Mouse (Mus musculus) gonadal fat pad, adult 2 months (tissue): ENCODE measurements around the gene Pcsk6. TPM values are rescaled to one million over a fixed set of nuclear protein-coding genes. Genes with fewer than 3 reads are reported as not detected.

Experiments
- DNase-seq: peaks from one replicate; pipeline ENCODE4 v3.0.0-alpha.2; 2012; ENCODE audit warnings: low read depth
- polyA plus RNA-seq: library from polyadenylated mRNA; depleted of rRNA; stranded (reverse); fragments of >200 nt; gene quantifications from 2 replicates; pipeline ENCODE4 v1.2.3, GENCODE M21; 2012

The Pcsk6 gene
- polyA plus RNA-seq, 1 experiment, result 14.0 TPM

DNA sequence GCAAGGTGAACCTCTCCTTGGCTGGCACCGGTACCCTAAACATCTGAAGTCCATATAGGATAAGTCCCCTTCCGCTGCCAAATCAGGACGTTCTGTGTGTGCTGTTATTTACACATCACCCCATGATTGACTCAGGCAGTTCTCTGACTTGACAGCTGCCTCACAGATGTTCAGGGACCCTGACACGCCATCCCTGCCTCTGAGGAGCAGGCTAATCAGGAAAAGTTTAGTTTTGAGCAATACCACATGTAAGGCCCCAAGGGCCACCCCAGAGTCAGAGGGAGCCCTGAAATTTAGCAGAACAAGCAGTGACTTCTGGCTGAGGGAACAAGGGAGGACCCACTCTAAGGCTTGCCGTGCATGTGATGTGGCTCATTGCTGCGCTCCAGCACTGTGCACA is 130.8 kb downstream of the Pcsk6 start:
- DNase-seq, result no peak

DNA sequence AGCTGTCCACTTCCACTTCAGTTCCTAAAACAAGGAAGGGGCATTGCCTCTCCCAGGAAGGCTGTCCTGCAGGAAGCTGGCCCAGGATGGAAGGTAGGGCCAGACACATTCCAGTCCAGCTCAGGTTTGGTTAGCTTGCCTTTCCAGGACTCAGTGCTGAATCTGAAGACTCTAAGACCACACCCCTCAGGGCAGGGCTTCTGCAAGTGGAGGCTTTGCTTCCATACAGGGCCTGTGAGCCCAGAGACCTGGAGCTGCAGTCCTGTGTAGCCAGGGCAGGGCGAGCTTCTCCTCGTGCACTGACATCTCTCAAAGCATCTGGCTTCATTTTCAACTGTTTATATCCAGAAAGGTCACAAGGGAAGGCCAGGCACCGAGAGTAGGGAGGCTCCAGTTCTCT is 131.9 kb downstream of the Pcsk6 start:
- no peak for DNase-seq

DNA sequence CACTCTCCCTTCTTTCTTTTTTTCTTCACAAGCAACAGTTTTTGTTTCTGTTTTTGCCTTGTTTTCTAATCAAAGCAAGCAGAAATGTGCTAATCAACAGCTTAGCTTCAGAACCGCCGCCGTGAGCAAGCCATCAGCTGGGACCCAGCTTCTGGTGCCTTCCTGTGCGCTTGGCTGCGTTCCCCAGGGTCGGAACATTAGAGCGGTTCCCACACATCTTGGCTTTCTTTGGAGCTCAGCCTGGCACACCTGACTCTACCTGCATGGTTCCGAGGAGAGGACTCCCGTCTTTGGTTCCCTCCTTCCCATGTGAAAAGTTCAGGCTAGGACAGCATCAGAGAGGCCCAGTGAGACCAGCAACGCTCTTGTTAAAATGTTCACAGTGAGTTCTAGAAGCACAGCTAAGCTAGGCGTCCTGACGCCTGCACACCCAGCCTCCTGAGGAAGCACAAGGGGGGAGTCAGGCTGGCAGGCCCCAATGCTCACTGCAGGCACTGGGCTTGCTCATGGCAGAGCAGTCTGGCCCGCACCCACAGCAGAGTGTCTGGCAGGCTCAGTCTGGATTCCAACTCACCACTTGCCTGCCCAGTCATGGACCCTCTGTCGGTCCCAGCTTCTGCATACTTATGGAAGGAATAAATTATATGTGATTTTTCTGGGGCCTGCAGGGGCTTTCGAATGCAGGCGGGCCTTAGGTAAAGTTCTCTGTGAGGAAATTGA is 139.7 kb downstream of the Pcsk6 start:
- no peak for DNase-seq

DNA sequence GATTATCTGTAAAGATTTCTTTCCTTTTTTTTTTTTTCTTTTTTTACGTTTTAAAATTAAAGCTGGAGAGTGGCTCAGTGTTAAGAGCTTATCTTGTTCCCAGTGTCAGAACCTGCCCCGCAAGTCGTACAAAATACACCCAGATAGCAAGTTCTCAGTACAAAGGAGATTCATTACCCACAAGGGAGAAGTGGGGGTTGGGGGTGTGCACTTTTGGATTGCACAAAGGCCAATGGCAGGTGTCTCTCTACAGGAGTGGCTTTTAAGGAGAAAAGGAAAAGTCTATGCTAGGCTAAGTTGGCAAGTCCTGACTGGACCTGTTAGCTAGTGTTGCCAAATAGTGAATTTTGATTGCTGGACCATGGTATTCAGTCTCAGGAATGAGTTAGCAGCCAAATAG is 140.3 kb downstream of the Pcsk6 start:
- no peak for DNase-seq

DNA sequence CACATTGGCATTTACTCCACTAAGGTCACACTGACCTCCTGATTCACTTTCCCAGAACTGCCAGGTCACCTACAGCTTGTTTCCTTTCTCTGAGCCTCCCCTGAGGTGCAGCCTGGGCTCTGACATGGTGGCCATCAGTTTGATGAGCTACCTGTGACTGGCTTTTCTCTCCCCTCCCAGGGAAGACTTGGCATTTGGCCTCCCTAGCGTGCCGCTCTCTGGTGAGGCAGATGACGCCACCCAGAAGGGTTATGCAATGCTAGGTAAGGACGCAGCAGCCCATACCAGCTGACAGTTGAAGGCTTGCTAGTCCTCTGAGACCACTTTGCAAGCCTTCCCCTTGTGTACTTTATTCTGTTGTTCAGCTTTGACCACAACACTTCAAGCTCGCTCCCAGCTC is 141.9 kb downstream of the Pcsk6 start:
- no peak for DNase-seq

DNA sequence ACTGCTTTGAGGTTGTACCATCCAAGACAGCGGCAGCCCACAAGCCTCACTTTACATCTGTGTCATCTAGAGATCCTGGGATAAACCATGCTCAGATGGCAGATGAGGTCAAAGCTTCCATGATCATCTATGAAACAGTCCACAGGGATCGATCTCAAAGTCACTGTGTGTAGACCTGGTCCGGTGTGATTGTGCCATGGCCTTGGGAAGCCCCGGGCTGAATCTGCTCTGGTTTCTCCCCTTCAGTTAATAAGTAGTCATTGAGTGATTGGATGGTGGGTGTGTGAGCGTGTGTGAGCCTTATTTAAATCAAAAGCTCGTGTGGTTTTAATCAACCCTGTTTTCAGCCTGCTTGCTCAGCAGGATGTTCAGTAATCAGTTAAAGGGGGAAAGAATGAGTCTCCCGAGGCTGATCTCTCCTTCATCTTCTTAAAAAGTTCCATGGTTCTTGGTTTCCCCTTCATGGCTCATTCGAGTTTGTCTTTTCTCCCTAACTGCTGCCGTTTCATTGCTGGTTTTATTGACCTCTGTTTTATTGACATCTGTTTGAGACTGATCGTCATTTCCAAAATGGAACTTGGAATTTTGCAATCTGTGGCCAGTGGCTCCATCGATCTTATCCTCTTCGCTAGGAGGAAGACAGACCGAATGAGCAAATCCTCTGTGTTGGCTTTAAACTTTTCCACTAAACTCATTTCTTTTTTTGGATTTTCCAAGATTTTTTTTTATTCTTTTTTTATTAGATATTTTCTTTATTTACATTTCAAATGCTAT is 142.5 kb downstream of the Pcsk6 start:
- no peak for DNase-seq

DNA sequence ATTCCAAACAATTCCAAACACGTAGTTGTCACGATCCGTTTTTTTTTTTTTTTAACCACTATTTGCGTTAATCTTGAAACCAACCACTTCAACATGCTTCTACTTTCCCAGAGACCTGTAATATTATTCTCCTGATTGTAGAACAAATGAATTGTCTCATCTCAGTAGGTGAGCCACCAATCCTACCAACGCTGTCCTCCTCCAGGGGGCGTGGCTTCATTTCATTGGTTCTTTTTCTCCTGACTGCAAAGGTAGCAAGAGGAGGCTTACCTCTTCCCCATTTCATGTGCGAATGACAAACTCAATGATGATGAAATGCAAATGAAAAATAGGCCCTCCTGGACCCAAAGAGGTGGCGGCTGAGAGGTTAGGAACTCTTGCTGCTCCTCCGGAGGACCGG is 143.5 kb downstream of the Pcsk6 start:
- no peak for DNase-seq

DNA sequence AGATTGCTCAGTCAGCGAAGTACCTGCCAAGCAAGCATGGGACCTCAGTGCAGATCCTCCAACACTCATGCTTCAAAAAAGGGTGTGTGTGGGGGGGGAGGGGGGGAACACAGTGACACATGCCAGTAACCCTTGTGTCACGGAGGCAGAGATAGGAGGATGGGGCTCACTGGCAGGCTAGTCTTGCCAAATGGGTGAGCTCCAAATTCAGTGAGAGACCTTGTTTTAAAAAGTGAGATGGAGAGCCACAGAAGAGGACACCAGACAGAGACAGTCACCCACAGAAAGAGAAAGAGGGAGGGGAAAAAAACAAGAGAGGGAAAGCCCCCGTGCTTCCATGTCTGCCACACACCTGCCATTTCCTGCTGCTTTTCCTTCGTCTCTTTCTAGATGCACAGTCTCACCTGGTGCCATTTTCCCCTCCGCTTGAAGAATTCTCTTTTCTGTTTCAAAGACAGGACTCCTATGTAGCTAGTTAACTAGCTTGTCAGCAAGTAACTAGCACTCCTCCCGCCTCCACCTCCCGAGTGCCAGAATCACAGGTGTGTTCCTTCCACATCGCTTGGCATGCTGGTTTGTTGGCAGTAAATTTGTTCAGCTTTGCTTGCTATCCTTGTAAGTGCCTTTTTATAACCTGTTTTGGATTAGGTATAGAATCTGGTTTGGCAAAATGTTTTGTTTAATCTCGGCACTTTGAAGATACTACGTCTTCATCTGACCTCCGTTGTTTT is 146.8 kb downstream of the Pcsk6 start:
- DNase-seq, result no peak

DNA sequence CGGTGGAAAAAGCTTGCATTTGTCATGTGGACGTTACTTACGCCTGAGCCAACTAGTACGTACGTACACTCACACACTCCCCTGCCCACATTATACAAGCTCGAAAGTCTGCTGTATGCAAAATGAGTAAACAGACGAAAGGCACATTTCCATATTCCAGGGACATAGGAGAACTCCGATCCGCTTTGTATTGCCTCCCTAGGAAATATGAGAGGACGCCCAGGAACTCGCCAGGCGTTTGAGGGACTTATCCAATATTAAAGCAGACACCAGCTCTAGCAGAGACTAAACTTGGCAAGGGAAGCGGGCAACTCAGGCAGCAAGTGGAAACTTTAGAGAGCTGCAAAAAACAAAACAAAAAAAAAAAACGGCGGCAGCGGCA is 147.3 kb downstream of the Pcsk6 start:
- DNase-seq, result no peak

DNA sequence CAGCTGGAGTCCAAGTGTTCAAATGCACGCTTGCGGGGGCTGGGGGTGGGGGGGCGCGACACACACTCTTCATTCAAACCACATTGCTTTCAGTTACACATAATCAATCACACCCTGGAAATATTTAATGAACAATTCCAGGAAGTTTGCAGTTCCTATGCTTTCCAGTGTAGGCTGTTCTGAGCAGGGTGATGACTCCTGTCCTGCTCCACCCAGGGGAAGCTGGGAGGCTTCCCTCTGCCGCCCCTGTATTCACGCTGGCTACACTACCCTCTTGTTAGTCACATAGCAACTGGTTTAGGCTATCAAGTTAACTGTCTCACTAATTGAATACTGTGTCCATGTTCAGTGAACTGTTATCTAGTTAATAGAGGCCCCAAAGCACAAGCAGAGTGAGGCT is 149.0 kb downstream of the Pcsk6 start:
- no peak for DNase-seq

DNA sequence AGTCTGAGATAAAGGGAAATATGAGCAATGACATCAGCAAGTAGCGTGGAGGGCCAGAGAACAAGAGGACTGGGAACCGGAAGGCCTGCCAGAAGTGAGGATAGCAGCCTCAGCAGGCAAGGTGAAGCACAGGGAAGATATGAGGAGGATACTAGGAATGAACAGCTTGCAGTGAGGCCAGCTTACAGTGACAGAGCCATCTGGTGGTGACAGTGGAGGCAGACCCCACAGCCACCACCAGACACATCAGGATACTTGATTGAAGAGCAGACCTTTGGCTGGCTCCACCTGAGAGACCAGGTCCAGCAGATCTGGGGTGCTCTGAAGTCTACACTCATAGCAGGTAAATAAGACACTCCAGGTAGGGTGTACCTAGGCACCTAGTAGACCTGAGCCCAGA is 166.2 kb downstream of the Pcsk6 start:
- no peak for DNase-seq

DNA sequence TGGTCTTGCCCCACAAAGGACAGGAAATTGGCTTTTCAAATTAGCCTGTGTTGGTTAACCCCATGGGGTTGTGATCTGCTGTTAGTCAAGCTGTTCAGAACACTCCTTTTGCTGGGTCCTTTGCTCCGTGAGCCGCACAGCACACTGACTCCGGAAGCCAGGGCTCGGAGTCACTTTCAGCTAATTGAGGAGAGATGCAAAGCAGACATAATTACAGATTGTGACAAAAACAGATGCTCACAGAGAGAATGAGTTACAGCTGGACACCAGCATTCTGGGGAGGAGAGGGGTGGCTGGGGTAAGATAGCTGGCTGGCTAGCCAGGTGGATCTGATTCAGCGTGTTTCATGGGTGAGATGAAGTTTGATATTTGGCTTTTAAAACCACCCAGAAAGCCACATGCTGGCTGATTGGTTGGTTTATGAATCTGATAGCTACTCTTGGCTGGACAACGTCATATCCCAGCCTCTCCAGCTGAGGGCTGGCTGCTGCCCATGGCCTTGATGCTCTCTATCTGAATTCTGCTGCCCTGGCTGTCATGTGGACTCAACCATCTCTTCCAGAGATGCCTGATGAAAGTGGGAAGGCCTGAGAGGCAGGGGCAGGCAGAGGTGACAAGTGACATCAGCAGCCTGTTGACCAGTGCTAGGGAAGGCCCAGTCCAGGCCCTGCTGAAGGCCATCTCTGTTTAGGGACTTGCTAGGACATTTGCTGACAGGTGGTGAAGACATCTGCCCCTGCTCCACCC is 167.4 kb downstream of the Pcsk6 start:
- DNase-seq, result no peak

DNA sequence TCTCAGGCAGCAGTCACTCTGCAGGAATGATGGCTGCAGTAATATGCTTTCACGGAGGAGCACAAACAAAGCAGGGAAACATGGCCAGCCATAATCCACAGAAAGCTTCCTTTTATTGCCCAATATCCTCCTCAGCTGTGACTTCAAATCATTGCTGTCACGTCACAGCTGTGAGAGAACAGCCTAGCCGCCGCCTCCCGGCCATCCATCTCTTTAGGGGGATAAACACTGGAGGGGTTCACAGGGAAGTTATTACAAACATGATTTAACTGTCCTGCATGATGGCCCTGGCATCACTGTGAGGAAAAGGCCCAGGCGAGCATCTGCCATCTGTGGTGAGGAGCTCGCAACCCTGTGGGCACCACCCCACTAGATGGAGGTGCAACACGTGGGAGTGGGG is 175.3 kb downstream of the Pcsk6 start:
- no peak for DNase-seq

DNA sequence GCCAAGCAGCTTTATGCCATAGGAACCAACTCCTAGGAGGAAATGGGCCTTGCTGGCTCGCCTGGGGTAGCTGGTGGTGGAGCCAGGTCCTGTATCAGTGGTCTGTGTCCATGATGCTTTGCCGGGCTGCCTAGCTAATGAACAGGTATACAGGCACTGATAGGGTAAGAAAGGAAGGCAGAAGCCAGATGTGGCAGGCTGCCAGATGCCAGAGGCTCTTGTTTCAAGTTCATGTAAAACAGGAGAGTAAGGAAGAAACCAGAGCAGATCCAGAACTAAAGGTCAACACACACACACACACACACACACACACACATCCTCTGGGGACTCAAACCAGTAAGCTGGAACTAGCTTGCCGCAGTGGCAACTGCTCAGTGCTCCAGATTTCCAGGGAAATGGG is 176.7 kb downstream of the Pcsk6 start:
- DNase-seq, result no peak

DNA sequence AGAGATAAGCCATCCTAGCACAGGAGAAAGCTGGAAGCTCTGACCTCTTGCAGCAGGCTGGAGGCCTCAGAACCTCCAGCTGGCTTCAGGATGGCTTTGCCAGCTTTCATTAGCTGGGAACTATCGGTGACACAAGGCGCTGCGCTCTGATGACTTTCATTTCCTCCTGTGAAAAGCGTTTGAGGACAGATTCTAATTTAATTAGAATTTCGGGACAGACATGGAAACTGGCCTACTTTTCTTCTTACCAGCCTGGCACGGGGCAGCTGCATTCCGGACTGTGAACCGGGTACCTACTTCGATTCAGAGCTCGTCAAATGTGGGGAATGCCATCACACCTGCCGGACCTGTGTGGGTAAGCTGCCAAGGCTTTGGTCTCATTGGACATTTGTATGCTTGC is 177.2 kb downstream of the Pcsk6 start:
- DNase-seq, result no peak

DNA sequence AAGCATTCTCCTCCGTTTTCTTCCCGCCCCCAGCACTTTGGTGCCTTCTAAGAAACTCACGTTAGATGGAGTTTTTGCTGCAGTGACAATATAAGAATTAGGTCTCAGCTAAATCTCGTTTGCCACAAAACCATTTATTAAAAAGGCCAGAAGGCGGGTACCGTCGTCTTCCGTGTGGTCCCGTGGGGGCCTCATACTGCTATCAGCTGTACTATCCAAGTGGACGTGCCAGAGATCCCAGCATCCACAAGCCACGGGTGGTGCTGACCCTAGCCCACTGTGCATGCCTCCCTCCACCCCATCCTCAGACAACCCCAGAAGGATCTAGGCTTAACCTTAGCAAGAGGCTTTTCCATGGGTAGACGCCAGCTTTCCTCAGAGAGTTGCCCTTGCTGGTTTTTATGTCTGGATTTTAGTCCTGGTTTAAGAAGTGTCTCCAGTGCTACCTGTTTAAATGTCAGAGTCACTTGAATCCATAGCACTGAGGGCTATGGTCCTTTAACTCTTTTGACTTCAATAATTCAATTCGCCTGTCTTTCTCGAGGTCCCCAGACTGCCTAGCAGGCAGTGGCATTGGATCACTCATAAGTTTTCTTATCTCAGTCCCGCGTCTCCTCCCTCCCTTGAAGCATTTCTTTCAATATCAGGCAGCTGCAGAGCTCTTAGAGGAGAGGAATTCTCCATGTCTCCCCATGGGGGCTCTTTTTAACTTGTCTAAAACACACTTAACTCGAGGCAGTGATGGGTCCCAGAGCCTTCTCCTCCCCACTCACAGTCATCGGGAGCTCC is 178.7 kb downstream of the Pcsk6 start:
- no peak for DNase-seq

DNA sequence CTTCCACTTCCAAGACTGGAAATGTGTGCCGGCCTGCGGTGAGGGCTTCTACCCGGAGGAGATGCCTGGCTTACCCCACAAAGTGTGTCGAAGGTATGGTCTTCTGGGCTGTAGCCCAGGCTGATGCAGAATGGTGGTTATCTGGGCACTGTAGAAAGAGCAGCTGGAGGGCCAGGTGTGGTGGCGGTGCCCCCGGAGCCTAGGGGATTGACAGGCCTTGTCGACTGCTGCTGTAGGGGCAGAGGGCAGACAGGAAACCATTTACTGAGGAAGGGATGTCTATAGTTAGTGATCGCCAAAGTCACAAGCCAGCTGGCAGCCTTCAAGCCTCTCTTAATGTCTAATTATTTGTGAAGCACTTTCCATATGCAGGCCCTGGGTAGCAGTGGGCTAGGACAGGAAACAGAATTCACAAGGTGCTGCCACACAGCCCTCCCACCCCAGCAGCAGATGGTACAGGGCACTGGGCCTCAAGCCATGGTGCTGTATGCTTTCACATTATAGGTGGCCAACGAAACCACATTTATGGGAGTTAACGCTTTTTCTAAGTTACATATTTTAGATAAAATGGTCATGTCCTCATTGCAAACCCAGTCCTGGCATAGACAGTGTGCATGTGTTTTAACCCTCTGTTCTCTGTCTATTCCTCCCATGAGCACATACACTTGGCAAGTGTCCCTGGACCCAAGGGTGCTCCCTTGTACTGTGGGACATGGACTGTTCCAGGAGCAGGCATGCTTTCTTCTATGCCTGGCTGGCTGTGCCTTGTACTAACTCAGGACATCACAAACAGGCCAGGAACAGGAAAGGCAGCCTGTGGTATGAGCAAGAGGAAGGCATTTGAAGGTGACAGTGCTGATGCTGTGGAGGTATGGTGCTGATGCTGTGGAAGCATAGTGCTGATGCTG is 182.3 kb downstream of the Pcsk6 start, which contains the start of gene Gm45213:
Gene Gm45213, plus strand, starts transcription at position 51 of the 908 bp plus-strand sequence.
- DNase-seq, result no peak

DNA sequence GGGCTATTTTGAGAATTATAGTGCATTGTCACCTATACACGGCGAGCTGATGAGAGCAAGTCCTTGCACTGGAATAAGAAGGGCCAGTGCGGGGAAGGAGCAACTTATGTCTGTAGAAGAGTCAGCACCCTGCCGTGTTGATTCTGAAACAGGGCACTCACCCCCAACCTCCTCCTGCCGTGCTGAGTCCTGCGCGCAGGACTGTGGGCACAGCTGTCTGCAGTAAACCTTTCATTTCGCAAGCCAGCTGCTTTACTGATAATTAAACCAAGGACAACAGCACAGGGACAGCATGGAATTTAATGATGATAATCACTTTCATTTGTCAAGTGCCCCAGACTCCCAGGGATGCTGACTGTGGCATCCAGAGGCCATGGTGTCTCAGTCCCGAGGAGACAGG is 183.1 kb downstream of the Pcsk6 start:
- no peak for DNase-seq

DNA sequence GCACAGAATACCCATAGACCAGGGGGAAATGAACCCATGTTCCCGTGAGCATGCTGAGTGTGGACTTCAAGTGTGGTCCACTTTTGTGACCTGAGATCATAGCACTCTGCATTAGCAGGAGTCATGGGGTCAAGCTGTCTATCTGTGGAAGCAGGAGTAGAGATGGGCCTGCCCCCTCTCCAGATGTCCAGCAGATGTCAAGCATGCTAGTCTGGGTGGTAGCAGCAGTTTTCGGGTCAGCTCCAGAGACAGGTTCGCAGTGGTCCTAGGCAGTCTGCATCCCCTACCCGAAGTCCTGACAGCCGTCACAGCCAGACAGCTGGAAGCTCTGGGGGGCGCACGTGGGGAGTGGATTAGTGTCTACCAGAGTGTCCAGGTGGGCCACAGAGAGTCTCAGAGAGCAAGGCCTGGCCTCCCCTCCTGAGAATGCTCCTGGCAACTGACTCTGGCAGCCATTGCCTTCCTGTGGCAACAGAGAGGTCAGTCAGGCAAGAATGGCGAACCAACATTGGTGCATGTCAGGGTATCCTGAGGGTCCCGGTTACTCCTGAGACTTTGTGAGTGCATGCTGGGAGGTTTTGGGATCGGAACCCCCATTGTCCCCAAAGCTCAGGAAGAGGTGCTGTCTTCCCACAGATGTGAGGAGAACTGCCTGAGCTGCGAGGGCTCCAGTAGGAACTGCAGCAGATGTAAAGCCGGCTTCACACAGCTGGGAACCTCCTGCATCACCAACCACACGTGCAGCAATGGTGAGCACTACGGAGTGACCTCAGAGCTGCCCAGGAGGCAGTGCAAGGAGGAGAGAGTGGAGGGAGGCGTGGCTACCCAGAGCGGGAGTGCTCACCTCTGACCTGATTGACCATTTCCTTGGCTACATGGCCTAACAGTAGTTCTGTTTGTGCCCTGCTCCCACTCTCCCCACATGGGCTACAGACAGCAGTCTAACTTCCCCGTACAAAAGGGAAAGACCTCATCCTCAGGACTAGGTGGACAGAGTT is 185.7 kb downstream of the Pcsk6 start:
- DNase-seq, result no peak
